Mouse (Mus musculus) layer of hippocampus, adult 8-10 months (tissue): ENCODE measurements around the gene Fancc. TPM values are rescaled to one million over a fixed set of nuclear protein-coding genes. Genes with fewer than 3 reads are reported as not detected.
"Not testable (repeated sequence)": the region's sequence is repeated elsewhere in the genome, so short reads cannot be mapped to it uniquely, and the experiment has no call there.

Source experiments
- DNase-seq, 2 experiments: peaks; one replicate each; pipeline ENCODE4 v3.0.0; 2022; ENCODE audit warnings: low spot score in 2 of 2
- total RNA-seq, 4 experiments: library from RNA; stranded (reverse); gene quantifications; 2 replicates each; pipeline ENCODE4 v1.2.4; 2022

The Fancc gene
- total RNA-seq, 4 experiments from 2014 or later: 6.8 to 10.5 (median 8.4) TPM

DNA sequence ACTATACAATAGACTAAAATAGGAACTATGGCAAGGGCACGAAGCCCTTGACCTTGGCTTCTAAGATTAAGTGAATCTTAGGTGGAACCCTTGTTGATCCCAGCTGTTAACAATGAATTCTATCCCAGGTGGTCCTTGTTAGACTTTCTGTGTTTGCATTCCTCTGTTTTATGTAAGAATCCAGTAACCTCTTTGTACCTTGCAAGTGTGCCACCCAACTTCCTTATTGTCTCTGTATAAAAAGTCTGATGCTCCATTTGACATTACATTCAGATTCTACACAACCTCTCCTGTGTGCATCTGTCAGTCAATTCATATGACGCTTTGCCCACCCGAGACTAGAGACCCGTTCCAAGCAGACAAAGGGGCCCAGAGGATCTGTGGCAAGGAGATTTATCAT lies 143.8 kb downstream of the Fancc start:
- DNase-seq: not testable (repeated sequence)

DNA sequence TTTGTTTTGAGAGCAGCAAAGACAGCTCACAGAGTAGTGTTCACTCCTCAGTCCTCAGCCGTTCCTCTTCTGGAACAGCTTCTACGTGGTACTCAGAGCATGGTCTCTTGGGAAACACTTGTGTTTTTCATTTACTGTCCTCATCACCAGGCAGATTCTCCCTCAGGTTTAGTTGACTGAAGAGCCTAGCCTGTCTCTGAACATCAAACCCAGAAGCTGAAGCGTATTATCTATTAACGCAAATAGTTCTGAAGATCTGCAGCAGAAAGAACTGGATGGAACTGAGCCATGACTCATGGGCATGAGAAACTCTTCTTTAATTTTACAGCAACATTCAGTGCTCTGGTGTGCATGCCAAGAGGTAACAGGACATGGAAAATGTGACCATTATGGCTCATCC lies 147.0 kb downstream of the Fancc start:
- no peak for DNase-seq

DNA sequence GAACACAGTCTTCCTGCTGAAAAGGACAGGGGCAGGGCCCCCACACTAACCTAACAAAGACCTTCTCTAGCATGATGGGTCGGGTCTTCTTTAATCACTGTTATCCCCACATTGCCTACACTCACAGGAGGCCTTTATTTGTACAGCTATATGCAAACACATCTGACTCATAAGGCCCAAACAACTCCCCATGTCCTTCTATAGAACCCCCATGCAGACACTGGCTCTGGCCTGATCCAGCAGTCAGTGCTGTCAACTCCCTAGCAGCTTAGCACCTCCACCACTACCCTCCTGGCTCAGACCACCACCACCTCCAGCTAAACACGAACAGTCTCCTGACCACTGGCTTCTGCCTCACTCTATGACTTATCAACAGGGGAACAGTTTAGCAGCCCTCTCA lies 149.4 kb downstream of the Fancc start:
- DNase-seq: no peak

DNA sequence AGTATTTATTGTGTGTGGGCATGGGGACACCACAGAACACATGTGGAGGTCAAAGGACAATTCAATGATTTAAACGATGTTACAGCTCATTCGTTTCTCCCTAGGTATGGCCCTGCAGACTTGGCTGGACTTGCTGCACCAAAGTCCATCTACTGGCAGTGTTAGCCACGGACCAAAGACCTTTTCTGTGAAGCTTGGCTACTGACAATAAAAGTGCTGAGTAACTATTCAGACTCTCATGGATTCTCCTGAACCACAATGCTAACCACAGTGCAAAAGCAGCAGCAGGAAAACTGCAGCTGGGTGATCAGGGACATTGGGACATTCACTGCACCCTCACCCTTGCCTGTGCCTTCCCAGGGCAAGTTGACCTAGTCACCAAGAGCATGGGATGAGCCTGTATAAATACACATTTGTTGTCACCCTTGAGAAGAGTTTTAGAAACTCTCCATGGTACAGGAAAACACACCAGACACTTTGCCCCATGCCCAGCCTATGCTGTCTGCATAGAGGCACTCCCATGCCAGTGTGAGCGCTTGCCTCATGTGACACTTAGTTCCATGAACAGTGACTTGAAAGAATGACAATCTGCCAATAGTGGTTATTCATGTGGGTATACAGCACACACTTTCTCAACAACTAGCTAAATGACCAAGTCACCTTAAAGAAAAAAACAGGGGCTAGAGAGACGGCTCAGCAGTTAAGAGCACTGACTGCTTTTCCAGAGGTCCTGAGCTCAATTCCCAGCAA lies 151.4 kb downstream of the Fancc start:
- DNase-seq: no peak

DNA sequence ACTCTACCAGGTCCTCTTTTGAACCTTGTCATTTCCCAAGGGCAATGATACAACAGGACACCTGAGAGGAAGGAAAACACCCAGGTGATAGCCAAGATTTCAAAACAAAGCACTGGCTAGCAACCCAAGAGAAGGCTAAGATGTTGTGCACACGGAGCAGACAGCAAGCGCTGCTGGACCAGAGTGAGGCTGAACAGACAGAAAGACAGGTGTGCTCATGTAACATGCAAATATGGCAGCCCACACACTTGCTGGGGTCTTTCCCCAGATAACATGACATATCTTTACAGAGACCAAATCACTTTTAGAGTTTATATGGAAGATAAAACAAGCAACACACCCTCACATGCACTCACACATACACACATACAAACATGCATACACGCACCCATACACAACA lies 152.6 kb downstream of the Fancc start:
- DNase-seq: no peak

DNA sequence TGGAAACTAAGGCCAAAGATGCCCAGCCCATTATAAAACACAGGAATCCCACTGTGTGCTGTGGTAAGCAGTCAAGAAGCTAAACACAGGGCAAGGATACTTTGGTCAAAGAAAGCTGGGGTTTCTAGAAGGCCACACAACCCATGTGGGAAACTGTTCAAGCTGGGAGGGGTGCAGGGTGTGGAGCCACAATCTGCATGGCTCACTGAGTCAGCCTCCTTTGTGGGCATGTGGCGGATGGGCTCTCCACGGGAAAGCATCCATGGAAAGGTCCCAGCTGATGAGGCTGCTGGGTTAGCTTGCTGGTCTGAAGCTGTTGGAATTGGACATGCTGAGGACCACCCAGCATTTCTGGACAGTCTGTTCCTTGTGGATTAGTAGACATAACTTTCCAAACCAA lies 154.3 kb downstream of the Fancc start:
- no peak for DNase-seq

DNA sequence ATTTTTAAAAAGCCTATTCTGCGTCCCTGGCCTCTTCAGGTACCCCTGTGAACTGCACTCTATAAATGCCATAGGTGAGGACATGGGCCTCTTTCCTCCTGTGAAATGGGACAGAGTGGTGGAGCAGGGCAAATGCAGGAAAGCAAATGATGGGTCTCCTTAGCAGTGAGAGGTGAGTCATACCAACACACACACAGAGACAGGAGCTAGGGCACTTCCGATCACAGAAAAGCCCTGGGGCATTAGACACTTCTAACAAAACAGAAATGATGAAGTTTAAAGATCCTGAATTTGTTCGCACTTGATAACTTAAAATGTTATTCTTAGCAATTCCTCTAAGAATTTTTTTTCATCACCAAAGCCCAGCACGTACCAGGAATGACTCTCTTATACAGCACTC lies 157.1 kb downstream of the Fancc start:
- DNase-seq: no peak

DNA sequence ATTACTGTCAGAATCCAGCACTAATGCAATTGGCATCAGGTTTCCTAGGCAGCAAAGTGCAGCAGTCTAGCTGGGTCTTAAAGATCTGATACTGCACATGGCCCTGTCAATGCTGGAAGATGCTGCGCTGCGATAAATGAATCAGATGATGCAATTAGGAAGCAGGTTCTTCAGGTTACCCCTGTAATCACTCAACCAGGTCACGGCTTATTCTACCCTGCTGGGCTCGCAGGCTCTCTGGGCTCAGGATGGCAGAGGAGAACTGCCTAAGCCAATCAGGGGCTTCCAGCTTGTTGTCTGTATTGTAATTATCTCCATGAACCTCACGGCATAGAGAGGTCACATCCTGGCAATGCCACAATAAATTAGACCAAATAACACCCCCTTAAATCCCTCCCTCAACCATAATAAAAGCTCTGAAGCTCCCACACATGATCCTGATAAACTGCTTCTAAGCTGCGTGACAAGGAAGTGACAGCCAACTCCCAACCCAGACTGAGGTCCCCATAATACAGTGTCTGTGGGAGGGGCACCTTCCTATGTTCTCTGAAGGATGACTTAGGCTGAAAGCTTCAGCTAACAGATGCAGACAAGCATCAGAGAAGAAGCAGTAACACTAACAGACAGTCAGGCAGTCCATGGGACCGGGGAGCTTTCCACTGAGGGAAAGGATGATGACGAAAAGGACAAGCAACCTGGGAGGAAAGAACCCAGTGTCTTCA lies 159.7 kb downstream of the Fancc start:
- no peak for DNase-seq

DNA sequence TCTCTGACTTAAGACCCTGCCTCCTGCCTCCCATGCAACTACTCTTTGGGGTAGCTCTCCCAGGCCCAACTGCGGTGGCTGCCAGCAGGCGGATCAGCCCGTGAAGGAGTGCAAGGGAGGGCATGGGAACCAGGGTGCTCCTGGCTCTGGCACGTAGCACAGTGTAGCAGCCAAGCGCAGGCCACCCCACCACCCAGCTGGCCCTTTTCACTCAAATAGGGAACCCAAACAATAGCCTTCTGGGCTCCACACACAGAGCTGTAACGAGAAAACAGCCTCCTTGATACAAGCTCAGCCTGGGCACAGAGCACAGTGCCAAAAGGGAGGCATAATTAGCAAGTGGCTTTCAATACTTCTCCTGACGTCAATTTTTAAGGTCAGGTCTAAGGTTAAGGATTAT lies 160.7 kb downstream of the Fancc start:
- peak; percentile 69 to 81 for DNase-seq

DNA sequence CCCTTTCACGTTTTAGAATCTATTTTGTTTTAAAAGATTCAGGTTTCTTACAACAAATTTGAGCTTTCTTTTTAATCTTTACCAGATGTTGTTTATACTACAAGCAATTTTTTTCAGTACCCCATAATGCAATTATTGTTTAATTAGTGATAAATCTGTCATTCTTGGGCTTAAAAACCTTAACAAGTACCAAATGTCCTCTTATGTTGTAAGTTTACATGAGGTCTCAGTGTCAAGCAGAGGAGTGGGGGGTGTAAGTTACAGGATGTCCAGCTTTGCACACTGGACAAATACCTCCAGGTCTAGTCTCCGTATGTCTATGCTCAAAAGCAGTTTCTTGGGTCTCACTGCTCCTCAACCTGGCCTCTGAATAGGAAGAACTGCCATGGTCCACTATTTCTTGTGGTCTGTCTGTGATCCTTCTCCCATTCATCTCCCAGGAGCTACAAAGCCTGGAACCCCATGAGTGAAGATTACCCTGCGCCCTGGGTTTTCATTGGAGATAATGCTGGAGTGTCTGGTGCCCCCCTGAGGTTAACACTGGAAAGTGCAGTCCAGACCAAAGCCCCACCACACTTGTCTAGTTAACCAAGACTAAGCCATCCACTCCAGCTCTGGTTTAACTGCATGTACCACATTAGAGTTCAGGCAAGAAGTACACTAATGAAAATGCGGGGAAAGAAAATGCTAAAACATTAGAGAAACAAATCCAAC lies 161.5 kb downstream of the Fancc start:
- peak in 1 of 2 experiments; percentile 48 for DNase-seq

DNA sequence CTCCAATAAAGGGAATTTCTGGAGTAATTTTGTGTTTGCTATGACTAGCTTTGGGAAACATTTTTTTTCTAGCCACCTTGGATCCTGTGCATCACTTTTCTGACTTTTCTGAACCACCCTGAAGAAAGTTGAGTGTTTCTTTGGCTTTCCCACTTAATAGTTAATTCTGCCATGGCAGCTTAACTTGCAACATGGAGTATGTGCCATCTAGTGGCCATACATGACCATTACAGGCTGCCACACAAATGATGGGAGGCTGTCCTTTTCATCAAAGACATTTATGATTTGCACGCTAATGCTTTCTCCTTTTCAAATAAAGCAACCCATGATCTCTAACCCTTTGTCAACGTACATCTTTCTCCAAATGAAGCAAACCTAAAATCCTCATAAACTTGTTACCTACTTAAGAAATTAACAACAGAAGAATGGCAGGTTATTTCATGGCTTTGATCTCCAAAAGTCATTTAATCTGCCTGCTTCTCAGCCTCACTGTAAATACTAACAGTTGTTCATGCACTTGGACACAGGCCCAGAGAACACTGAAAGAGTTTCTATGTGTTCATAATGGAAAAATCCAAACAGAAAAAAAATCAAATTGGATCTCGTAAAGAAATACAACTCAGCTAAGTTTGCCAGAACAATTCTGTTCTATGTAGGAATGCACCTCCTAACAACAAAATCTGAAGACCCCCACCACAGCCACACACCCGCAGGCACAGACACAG lies 164.3 kb downstream of the Fancc start:
- peak in 1 of 2 experiments; percentile 77 for DNase-seq

DNA sequence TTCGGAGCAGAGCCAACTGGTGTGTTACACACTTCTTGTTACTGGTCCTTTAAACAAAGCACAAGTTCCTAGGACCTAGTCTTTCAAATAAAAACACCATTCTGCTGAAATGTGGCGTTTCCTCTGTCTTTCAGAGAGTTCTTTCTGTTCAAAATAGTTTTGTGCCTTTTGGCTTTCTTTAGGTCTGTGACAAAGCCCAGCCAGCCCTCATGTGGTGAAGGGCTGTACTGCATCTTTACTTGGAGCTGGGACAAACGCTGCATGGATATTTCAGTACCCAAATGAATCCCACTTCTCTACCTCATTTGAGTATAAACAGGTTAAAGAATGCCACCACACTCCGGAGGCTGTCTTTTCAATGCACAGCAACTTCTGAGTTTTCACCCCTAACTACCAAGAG lies 165.7 kb downstream of the Fancc start:
- DNase-seq: peak in 1 of 2 experiments; percentile 78

DNA sequence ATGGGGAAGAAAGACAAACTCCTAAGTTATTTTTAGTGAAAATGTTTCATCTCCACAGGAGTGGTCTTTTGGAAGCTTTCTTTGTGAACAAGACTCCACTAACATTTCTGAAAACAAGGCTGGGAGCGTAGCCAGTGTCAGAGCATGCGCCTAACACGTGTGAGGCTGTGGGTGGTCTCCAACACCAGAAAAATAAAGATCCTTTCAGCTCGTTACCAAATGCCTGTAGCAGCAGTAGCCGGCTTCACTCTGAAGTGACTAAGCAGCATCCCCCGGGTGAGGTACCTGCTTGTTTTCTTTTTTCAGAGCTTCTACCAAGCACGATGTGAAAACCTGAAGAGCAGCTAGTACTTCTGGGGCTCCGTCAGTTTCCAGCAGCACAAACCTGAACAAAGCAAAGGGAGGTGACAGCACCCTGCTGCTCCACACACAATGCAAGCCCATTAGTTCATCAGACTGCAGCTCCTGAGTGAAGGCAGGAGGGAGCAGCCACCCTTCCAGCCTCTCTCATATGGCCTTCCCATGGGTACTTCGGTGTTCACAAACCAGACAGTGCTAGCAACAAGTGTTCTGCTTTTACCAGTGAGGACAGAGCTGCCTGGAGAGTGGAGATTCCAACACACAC lies 166.7 kb downstream of the Fancc start:
- peak; percentile 60 to 74 for DNase-seq

DNA sequence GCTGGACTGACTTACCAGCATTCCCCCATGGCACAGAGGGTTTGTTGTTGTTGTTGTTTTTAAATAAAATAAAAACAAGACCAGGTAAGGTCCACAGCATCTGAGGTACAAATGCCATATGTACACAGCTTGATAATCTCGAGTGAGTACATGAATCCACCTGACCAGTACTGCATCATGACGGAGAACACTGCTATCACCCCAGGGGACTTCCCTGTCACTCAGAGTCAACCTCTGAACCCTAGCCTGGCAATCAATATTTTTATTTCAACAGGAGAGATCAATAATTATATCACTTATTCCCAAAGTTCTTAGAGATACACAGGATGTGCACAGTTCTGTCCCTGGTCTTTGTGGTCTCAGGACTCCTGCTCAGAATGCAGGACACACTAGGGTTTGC lies 171.1 kb downstream of the Fancc start:
- no peak for DNase-seq

DNA sequence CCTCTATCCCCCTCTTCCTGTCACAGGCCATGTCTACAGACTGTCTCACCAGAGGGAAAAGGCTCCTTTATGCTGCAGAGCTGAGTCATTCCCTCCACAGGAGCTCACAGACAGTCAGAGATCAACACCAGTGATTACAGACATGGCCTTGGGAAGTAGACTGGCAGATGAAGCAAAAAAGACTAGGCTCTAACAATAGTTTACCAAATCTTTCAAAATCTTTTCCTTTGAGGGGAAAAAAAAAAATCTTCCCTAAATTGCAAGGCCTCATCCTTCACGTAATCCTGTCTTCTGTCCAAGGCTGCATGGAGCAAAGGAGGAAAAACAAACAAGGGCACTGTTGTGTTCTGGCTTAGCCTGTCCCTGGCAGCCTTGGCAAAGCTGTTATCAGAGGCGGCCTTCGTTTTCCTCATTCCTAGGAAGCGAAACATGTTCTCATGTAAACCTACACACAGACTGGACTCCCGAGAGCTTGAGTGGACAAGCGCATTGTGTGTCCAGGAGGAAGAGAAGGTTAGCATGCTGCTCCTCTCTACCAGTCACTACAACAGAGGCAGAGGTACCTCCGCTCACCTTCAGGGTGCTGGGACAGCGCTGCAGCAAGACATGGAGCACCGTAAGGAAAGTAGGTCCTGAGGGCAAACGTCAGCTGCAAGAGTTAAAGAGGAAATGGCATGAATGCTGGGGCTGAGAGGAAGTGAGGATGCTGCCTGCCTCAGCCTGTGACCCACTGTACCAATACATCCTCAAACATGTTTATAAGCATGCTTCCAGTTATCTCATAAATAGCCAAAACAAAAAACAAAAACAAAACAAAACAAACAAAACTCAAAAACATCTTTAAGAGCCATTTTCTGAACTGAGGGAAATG lies 171.9 kb downstream of the Fancc start:
- DNase-seq: no peak

DNA sequence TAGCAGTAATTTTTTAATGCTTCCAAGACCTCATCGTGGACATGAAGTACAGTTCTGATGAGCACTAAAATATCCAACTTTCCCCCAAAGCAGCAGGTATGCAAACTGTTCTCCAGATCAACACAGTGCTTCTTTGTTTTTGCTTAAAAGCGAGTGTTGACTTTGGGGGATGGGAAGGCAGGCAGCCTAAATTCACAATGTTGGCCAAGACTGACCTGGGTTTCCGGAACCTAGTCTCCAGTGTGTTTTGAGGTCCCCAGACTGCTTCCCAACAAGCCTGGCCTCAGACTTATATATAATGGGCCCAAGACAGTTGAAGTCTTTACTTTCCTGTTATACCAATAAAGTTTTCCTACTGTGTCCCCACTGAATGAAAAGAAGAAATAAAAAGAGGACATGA lies 172.8 kb downstream of the Fancc start:
- DNase-seq: no peak

DNA sequence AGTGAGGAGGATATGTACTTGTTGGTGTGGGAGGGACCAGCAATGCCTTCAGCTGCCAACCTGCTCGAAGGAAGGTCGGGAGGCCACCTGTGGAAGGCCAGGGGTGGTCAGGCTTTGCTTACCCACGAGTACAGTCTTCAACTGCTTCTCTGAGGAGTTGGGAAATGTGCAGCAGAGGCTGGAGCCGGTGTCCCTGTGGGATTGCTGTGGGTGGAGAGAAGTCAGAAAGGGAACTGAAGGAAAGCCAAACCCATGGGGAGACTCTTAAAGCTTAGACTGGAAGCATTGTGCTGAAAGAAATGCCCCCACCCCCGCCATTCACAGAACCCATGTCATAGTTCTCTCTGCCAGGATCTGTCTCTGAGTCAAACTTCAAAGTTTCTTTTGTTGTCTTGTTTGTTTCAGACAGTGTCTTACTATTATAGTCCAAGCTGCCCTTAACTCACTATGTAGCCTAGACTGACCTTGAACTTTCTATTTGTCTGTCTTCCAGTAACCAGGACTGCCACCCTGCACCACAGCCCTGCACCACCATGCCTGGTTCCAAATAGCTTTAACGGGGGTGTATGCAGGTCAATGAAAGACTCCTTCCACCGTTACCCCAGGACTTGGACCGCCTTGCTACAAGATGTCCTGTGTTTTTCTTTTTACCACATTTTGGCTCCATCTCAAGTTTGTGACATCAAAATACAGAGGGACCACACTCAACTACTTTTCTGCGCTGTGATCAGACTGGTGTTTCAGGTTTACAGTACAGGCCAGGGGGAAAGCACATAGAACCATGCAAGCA lies 173.6 kb downstream of the Fancc start:
- DNase-seq: no peak

DNA sequence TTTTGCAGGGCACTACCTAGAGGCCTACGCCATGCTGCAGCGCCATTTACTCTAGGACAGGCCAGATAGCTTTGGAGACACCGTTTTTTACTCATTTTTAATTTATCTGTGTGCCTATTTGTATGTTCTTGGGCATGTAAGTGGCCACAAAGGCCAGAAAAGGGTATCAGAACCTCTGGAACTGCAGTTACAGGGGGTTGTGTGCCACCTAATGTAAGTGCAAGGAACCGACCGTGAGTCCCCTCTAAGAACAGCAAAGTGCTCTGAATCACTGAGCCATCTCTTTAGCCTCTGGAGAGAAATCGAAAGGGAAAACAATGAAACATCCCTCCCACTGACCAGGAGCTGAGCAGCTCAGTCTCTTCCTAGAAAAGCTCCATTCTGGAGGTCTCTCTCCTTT lies 174.3 kb downstream of the Fancc start:
- no peak for DNase-seq

DNA sequence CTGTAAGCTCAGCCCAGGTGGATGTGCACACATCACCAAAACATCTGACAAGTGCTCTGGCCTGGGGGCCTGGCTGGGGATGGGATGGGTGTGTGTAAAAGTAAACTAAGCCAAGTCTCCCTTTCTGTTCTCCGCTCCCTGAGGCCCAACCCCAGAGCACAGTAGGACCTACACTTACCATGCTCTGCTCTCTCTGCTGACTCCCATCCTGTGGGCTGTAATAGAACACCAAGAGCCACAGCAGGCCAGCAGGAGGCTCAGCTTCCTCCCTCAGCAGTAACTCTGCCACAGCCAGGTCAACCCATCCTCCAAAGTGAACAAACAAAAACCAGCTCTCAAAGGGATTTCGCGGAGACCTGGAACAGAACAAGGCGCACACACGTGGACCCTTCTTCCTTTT lies 175.4 kb downstream of the Fancc start:
- no peak for DNase-seq
